Mouse (Mus musculus) intestine, postnatal 0 days (tissue): ENCODE measurements at regions not wholly inside any gene's neighbourhood (a gene's known extent, or its start where the extent isn't known, plus 50 kb on each side); places are given as distances from the start of the nearest gene placed in this dataset.

Experiments
- ATAC-seq: fragments of 200-750 bp; cut with Nextera tagmentation; 2 replicates; pipeline ENCODE4 v1.8.0; 2017; ENCODE audit warnings: mild to moderate bottlenecking, moderate TSS enrichment, moderate library complexity
- H3K27ac ChIP-seq: fragments of 300-500 bp; sonication (generic); 2 replicates; pipeline ENCODE4 v1.5.1; 2014; ENCODE audit warnings: mild to moderate bottlenecking, low read depth, low read length, moderate library complexity
- H3K27me3 ChIP-seq: fragments of 300-500 bp; sonication (generic); replicated peaks from 2 replicates; pipeline ENCODE4 v1.6.1; 2014; ENCODE audit warnings: low read length, mixed read lengths; ENCODE audit not compliant: control insufficient read depth, insufficient read depth
- H3K36me3 ChIP-seq: fragments of 300-500 bp; sonication (generic); 2 replicates; pipeline ENCODE4 v1.6.1; 2014; ENCODE audit warnings: mild to moderate bottlenecking, moderate library complexity; ENCODE audit not compliant: control insufficient read depth, insufficient read depth
- H3K4me1 ChIP-seq: fragments of 300-500 bp; sonication (generic); replicated peaks from 2 replicates; pipeline ENCODE4 v1.6.1; 2014; ENCODE audit warnings: antibody characterized with exemption, low read length, mixed read lengths; ENCODE audit not compliant: control insufficient read depth, insufficient read depth
- H3K4me2 ChIP-seq: fragments of 300-500 bp; sonication (generic); replicated peaks from 2 replicates; pipeline ENCODE4 v1.6.1; 2014; ENCODE audit warnings: low read depth, mild to moderate bottlenecking, moderate library complexity
- H3K4me3 ChIP-seq: fragments of 300-500 bp; sonication (generic); 2 replicates; pipeline ENCODE4 v1.5.1; 2014; ENCODE audit warnings: low read depth, low read length
- H3K9ac ChIP-seq: fragments of 300-500 bp; sonication (generic); 2 replicates; pipeline ENCODE4 v1.6.1; 2014; ENCODE audit warnings: mild to moderate bottlenecking, low read depth, low read length
- H3K9me3 ChIP-seq: fragments of 300-500 bp; sonication (generic); 2 replicates; pipeline ENCODE4 v1.6.1; 2016; ENCODE audit warnings: mixed run types; ENCODE audit not compliant: control insufficient read depth
- CTCF ChIP-seq: sonication (generic); IDR thresholded peaks from 2 replicates; pipeline ENCODE4 v1.5.1; 2016; ENCODE audit warnings: low read depth, mild to moderate bottlenecking, control low read depth, antibody characterized with exemption, moderate library complexity
- WGBS: fragments of 180-500 bp; shearing (Covaris S2); extraction: QIAGEN DNeasy Blood & Tissue Kit; methylation state at CpG from one replicate; pipeline ENCODE4 v1.1.7; 2014; 5-methylcytosine and 5-hydroxymethylcytosine counted together

DNA sequence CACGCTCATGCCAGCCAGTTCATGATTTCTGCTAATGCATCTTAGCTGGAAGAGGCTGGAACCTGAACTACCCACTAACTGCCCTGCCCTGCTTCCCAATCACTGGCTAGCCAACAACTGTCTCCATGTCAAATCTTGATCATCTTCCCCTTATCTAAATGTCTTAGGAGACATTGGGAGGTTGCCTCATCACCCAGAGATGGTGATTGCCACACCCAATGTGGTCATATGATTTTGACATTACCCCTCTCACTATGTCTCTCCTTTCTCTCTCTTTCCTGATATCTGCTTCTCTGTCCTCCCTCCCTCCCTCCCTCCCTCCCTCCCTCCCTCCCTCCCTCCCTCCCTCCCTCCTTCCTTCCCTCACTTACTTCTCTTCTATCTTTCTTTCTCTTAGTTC is 643.3 kb upstream of the Nrp1 start:
- no peak for ATAC-seq

DNA sequence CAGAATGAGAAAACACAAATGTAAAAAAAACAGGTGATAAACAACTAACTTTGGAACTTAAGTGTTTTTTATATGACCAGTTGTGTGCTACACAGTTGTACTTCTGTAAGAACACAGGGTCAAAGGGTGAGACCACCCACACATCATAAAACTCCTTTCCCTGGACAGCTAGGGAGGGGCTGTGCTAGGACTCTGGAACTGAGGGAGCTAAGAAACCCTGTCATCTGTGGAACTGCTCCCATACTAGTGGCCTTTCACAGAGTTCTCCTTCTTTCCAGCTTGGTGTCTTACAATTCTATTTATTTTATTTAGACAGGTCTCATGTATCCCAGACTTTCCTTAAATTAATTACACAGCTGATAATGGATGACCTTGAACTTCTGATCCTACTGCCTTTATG is 640.4 kb upstream of the Nrp1 start:
- no peak for TF ChIP-seq CTCF
- Histone ChIP-seq H3K9me3 (no peaks in the 10 kb centered on the region), H3K27ac (no peak overlapping the region), H3K4me1 (peaks cover 7% of the 10 kb centered on the region; the same call in 1 of the 2 replicates), H3K4me3 (no peak overlapping the region), H3K4me2 (no peak overlapping the region), H3K27me3 (no peaks in the 10 kb centered on the region), H3K36me3 (no peaks in the 10 kb centered on the region), H3K9ac (no peak overlapping the region)
- ATAC-seq = no peak

More for the DNA sequence above, 643.3 kb upstream of the Nrp1 start:
- H3K4me2 ChIP-seq = no peak overlapping the region
- H3K4me3 ChIP-seq = no peak overlapping the region
- TF ChIP-seq CTCF = no peak
- peaks cover 1% of the 10 kb centered on the region; the same call in 1 of the 2 replicates for H3K4me1 ChIP-seq
- no peaks in the 10 kb centered on the region for H3K36me3 ChIP-seq
- H3K9ac ChIP-seq = no peak overlapping the region
- 88% methylated on average over 1 of the region's 1 CpGs for WGBS
- H3K27me3 ChIP-seq = no peaks in the 10 kb centered on the region
- H3K9me3 ChIP-seq = no peaks in the 10 kb centered on the region
- H3K27ac ChIP-seq = no peak overlapping the region

DNA sequence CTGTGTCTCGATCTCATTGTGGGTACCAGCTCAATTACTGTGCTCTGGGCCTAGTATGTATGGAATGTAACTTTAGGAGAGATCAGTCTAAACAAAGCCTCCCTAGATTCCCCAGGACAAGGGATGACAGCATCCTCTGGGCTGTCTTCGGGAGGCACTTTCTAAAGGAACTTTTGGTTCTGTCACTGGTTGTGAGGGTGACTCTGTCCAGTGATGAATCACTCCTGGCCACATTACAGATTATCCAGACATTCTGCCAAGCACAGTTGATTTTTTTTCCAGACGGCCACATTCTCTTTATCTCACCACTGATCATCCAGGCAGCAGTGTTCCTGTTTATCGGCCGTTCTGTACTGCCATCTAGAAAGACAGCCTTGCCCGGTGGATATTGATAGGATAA is 638.5 kb upstream of the Nrp1 start:
- no peak for TF ChIP-seq CTCF

DNA sequence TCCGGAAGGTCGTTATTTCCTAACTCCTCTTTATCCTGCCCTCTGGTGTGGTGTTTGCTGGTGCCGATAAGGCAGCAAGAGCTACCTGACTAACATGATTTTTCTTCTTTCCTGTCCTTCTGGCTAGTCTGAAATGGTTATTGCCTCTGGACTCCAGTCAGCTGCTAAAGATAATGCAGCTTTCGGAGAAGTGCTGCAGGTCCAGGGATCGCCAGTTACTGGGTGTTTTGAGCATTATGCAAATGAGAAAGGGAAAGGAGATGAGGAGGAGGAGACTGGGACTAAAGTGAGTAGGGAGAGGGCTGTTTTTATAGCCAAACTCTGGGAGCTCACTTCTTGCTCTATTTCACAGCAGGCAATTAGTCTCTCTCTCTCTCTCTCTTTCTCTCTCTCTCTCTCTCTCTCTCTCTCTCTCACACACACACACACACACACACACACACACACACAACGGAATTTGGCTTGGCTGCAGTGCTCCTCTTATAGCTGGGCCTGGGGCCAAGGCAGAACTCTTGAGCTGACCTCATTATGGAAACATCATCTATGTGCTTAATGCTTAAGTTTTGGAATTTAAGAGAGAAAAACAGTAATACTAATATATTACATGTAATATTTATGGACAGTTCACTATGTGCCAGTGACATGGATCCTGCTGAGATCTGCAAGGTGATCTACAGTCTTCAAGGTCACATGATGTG is 637.7 kb upstream of the Nrp1 start:
- H3K27ac ChIP-seq = no peak overlapping the region

More for the DNA sequence above, 638.5 kb upstream of the Nrp1 start:
- no peak overlapping the region for H3K9ac ChIP-seq
- no peaks in the 10 kb centered on the region for H3K36me3 ChIP-seq
- peaks cover 7% of the 10 kb centered on the region; the same call in 1 of the 2 replicates for H3K4me1 ChIP-seq
- H3K27me3 ChIP-seq = no peaks in the 10 kb centered on the region
- no peak overlapping the region for H3K27ac ChIP-seq
- ATAC-seq = no peak
- no peak overlapping the region for H3K4me2 ChIP-seq
- H3K4me3 ChIP-seq = no peak overlapping the region
- whole genome bisulfite sequencing = 4% methylated on average over 6 of the region's 6 CpGs
- no peaks in the 10 kb centered on the region for H3K9me3 ChIP-seq

DNA sequence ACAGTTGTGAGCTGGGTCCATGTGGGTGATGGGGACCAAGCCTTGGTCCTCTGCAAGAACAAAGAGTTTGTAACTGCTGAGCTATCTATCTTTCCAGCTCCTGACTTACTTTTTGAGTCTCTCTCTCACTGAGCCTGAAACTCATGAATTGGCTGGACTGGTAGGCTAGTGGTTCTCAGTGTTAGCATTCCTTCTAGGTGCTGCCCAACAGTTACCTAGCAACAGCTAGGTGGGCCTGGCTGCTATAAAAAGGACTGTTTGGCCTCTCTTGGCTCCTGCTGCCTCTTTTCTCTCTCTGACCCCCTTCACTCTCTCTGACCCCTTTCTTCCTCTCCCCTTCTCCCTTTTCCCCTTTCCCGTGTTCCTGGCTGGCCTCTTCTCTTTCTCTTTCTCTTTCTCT is 636.8 kb upstream of the Nrp1 start:
- Histone ChIP-seq H3K36me3 (no peaks in the 10 kb centered on the region), H3K27ac (no peak overlapping the region), H3K4me1 (peaks cover 7% of the 10 kb centered on the region; the same call in 1 of the 2 replicates), H3K4me3 (no peak overlapping the region), H3K27me3 (no peaks in the 10 kb centered on the region), H3K9ac (no peak overlapping the region), H3K9me3 (no peaks in the 10 kb centered on the region), H3K4me2 (no peak overlapping the region)
- TF ChIP-seq CTCF = no peak
- WGBS = 41% methylated on average over 1 of the region's 1 CpGs
- ATAC-seq = no peak

More for the DNA sequence above, 637.7 kb upstream of the Nrp1 start:
- no peak for ATAC-seq
- no peaks in the 10 kb centered on the region for H3K27me3 ChIP-seq
- WGBS = 10% methylated on average over 6 of the region's 6 CpGs
- no peaks in the 10 kb centered on the region for H3K36me3 ChIP-seq
- no peak overlapping the region for H3K4me3 ChIP-seq
- peak overlapping the region; percentile 38 for H3K4me2 ChIP-seq
- H3K9ac ChIP-seq = no peak overlapping the region
- no peak for TF ChIP-seq CTCF
- H3K4me1 ChIP-seq = peaks cover 7% of the 10 kb centered on the region; the same call in 1 of the 2 replicates
- no peaks in the 10 kb centered on the region for H3K9me3 ChIP-seq

DNA sequence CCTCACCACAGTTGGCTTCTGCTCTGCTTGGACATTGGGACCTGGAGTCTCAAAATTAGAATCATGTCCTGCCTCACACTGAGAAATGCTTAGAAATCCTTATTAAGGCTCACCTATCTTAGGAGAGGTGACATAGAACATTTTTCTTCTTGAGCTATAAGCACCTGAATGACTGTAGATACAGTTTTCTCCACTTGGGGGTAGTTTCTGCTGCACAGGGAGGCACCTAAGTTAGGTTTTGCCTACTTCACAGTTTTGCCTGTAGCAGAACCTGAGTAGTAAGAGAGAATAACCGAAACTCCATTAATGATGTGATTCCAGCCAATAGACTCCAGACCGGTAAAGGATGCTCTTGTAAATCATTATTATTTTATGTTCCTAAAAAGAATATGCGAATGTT is 624.3 kb upstream of the Nrp1 start:
- H3K27me3 ChIP-seq = no peaks in the 10 kb centered on the region
- H3K27ac ChIP-seq = no peak overlapping the region
- no peaks in the 10 kb centered on the region for H3K9me3 ChIP-seq
- H3K9ac ChIP-seq = no peak overlapping the region
- no peak overlapping the region for H3K4me3 ChIP-seq
- no peak for TF ChIP-seq CTCF
- H3K4me1 ChIP-seq = no peaks in the 10 kb centered on the region
- H3K36me3 ChIP-seq = no peaks in the 10 kb centered on the region
- WGBS = 93% methylated on average over 3 of the region's 3 CpGs
- H3K4me2 ChIP-seq = no peak overlapping the region
- ATAC-seq = no peak

DNA sequence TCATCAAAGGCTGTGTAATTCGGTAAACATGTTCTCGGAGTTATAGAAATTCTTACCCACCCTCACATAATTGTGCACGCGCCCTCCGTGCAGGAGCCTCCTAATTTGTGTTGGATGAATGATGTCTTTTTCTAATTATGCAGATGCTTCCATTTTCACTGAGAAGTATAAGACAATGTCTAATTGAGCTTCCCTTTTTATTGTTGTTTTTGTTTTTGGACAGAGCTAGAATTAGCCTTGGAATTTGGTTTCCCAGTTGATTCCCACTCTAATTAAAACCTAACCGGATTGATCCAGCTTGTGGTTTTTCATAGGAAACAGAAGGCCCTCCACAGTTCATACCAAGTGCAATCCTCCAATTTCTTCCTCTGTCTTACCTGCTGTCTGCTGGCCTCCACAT is 616.2 kb upstream of the Nrp1 start:
- Histone ChIP-seq H3K36me3 (no peaks in the 10 kb centered on the region), H3K4me3 (no peak overlapping the region), H3K4me1 (no peaks in the 10 kb centered on the region), H3K9me3 (no peaks in the 10 kb centered on the region), H3K4me2 (no peak overlapping the region), H3K27me3 (no peaks in the 10 kb centered on the region), H3K27ac (no peak overlapping the region), H3K9ac (no peak overlapping the region)
- 91% methylated on average over 6 of the region's 6 CpGs for WGBS
- TF ChIP-seq CTCF = no peak
- no peak for ATAC-seq
